Mouse (Mus musculus) cerebellum, adult 2 months (tissue): ENCODE results near the gene Ppp6r2. TPM values are rescaled to one million over a fixed set of nuclear protein-coding genes. Genes with fewer than 3 reads are reported as not detected.
A peak's percentile ranks its signal among the peaks of the same experiment; 100 is the strongest.

Source experiments
- DNase-seq, 2 experiments: peaks; one replicate each; pipeline ENCODE4 v3.0.0; 2021
- H3K27ac ChIP-seq: fragments of 200-500 bp; 2 replicates; pipeline ENCODE4 v1.5.1; 2012; ENCODE audit warnings: low read length, control low read depth, inconsistent platforms; ENCODE audit not compliant: insufficient read depth
- H3K27me3 ChIP-seq: fragments of 200-500 bp; 2 replicates; pipeline ENCODE4 v1.6.1; 2012; ENCODE audit warnings: inconsistent platforms, mild to moderate bottlenecking, low read length, moderate library complexity; ENCODE audit not compliant: control insufficient read depth, insufficient read depth
- H3K4me1 ChIP-seq: fragments of 200-500 bp; 2 replicates; pipeline ENCODE4 v1.6.1; 2011; ENCODE audit warnings: low read length; ENCODE audit not compliant: control insufficient read depth, insufficient read depth
- H3K4me3 ChIP-seq: fragments of 200-500 bp; replicated peaks from 2 replicates; pipeline ENCODE3; 2011; ENCODE audit warnings: mild to moderate bottlenecking, low read depth, low read length, control low read depth; ENCODE audit not compliant: insufficient read depth
- CTCF ChIP-seq: fragments of 200-500 bp; IDR thresholded peaks from 2 replicates; pipeline ENCODE4 v1.5.1; 2011; ENCODE audit warnings: low read depth, mild to moderate bottlenecking, control low read depth, low read length, moderate library complexity, borderline replicate concordance; ENCODE audit not compliant: insufficient read depth
- POLR2A ChIP-seq: fragments of 200-500 bp; IDR thresholded peaks from 2 replicates; pipeline ENCODE4 v1.6.1; 2011; ENCODE audit warnings: low read length, control low read depth, borderline replicate concordance; ENCODE audit not compliant: insufficient read depth
- WGBS: fragments of 180-500 bp; shearing (Covaris S2); methylation state at CpG from one replicate; pipeline ENCODE4 v1.1.7; 2018; 5-methylcytosine and 5-hydroxymethylcytosine counted together
- polyA plus RNA-seq: library from polyadenylated mRNA; depleted of rRNA; stranded (reverse); fragments of >200 nt; gene quantifications from 2 replicates; pipeline ENCODE4 v1.2.3, GENCODE M21; 2012

Gene Ppp6r2
- polyA plus RNA-seq, 1 experiment: 240 TPM

DNA sequence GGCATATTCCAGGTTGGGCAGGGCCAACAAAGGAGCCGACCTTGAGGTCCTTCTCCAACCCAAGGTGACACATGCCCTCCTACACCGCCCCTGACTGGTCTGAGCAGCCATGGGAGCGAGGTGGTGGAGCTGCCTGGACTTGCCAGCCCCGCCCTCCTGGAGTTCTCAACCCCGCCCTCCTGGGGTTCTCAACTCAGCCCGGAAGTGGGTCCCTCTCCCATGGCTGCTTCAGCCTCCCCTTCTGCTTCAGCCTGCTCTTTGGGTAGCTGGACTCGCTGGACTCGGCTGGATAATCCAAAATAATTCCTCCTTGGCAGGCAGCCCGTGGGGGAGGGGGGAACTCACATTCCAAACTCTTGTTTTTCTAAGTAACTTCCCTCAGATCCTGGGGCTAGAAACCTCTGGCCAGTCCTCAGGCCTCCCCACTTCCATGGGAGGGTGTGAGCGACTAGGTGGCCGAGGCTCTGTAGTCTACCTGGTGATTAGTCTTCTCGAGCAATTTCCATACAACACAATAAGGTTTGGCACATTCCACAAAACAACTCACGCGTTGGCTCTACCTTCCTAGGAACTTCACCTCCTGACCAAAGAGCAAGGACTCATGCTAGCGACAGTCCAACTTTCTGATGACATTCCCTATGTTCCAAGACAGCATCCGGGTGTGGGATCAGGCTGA is 32.3 kb upstream of the Ppp6r2 start:
- Histone ChIP-seq H3K4me1 (peaks cover 58% of the 10 kb centered on the region), H3K27me3 (no peaks in the 10 kb centered on the region), H3K4me3 (peak overlapping the region; percentile 81), H3K27ac (peak overlapping the region; percentile 93)
- TF ChIP-seq CTCF (no peak), POLR2A (no peak)
- WGBS: 2% methylated on average over 16 of the region's 16 CpGs
- DNase-seq: peak; percentile 69 to 74

DNA sequence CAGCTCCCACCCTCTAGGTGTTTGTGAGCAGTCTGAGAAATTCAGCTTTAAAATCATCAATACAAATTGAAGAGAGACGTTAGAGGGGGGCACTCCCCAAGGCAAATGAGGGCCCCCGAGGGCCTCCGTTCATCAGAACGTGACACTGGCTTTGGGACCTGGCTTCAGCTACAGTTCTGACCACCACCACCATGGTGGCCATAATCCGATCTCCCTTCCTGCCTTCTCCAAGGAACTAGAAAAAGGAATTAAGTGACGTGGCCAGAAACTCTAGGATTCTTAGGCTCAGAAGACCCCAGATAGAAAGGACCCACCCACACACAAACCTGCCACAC is 31.8 kb upstream of the Ppp6r2 start:
- H3K4me1 ChIP-seq: peaks cover 58% of the 10 kb centered on the region
- WGBS: 3% methylated on average over 6 of the region's 6 CpGs
- TF ChIP-seq CTCF: no peak
- TF ChIP-seq POLR2A: no peak
- no peak for DNase-seq
- H3K4me3 ChIP-seq: peak overlapping the region; percentile 81
- H3K27me3 ChIP-seq: no peaks in the 10 kb centered on the region
- peak overlapping the region; percentile 93 for H3K27ac ChIP-seq

DNA sequence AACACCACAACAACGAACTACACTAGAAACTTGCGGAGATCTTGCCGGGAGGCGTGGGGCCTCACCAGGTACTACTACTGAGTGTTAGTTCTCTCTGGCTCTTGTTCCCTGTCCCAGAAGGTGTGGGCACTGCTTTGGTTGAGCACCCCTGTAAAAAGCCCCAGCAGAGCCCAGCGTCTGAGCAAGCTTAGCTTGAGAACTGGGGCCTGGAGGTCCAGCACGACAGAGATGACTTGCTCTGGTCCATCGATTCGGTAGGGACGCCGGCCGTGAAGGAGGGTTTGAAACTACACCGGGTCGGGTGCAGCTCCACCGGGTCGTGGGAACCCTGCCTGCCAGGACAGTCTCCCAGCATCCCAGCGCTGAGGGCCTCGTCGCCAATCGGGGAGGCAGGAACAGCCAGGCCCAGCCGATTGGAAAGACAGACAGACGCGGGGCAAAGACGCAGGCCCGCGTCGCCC is 31.2 kb upstream of the Ppp6r2 start:
- peak overlapping the region; percentile 81 for H3K4me3 ChIP-seq
- peak in 1 of 2 experiments; percentile 73 for DNase-seq
- under 1% methylated on average over 26 of the region's 26 CpGs for WGBS

DNA sequence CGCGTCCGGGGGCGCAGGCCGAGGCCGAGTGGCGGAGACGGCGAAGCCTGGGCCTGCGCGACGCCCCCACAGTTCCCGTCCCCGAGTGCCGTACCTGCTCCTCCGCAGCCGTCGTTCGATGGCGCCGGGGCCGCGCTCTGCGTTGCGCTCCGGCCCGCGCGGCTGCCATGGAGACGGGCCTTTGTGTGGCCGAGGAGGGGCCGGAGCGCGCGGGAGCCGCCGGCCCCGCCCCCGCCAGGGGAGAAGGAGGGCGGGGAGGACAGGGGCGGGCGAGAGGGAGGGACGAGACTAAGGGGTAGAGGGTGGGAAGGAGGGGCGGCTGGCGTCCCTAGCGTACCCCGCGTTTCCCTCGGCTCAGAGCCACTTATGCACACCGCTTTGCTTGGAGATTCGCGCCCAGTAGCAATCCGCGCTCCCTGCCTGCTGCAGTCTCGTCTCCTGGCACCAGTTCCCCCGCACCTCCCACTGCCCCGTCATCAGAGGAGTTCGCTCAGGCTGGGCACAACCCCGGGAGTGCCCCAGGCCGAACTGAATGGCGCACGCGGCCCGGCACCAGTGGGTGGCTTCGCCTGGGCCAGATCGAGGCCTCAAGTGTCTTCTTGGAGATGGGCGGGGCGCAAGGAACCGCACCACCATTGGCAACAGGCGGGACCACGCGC is 30.7 kb upstream of the Ppp6r2 start, which contains the start of gene Plxnb2:
Gene Plxnb2, minus strand, starts transcription at position 218 of the 659 bp plus-strand sequence.
- Histone ChIP-seq H3K27me3 (no peaks in the 10 kb centered on the region), H3K4me3 (peak within 1 kb of the TSS; percentile 81), H3K27ac (peak within 1 kb of the TSS; percentile 93), H3K4me1 (peaks cover 52% of the 10 kb centered on the region)
- DNase-seq: peak; percentile 80 to 86
- under 1% methylated on average over 63 of the region's 72 CpGs for WGBS
- peak; percentile 56 for TF ChIP-seq POLR2A
- TF ChIP-seq CTCF: no peak

More for the DNA sequence above, 31.2 kb upstream of the Ppp6r2 start:
- TF ChIP-seq POLR2A: no peak
- TF ChIP-seq CTCF: no peak
- Histone ChIP-seq H3K27me3 (no peaks in the 10 kb centered on the region), H3K27ac (peak overlapping the region; percentile 93), H3K4me1 (peaks cover 58% of the 10 kb centered on the region)

DNA sequence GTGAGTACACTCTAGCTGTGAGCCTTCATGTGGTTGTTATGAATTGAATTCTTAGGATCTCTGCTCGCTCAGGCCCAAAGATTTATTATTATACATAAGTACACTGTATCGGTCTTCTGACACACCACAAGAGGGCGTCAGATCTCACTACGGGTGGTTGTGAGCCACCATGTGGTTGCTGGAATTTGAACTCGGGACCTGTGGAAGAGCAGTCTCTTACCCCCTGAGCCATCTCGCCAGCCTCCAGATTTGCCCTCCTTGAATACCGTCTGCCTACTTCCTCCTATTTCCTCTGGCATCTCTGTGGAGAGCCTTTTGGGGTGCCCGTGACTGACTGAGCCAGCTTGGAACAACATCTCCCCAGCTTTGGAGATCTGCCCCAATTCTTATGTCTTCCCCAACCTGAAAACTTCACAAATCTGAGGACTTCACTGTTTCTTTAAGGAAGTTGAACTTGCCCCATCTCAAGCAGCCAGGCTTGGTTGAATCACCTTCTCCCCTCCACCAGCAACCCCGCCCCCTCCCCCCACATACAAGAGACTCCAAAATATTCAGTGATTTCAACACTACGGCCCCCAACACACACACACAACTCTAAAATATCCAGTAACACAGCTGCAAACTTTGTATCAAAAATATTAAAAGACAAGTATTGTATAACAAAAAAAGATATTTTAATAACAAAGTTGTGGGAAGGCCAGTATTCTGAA is 29.6 kb upstream of the Ppp6r2 start:
- H3K4me3 ChIP-seq: no peak overlapping the region
- 35% methylated on average over 10 of the region's 10 CpGs for WGBS
- no peak overlapping the region for H3K27ac ChIP-seq
- peak; percentile 34 to 43 for DNase-seq
- H3K4me1 ChIP-seq: peaks cover 45% of the 10 kb centered on the region
- TF ChIP-seq CTCF (peak; percentile 22; the same call in 1 of the 2 replicates), POLR2A (no peak)
- H3K27me3 ChIP-seq: no peaks in the 10 kb centered on the region

DNA sequence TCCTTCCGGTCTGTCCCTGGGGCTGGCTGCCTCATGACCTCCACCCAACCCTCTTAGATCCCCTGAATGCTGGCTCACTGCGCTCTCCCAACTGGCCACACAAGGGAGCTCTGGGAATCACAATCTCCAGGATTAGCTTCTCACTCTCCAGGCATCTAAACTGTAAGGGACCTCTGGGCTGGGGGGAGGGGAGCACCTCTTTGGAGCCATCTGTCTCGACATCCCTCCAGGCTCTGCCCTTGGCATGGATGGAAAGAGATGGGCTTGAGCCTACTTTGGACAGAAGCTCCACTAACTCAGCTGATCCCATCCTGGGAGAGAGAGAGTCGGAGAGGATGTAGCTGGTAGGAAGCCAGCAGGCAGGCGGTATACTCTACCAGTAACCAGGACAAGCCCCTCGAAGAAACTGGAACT is 29.0 kb upstream of the Ppp6r2 start:
- TF ChIP-seq CTCF (peak; percentile 12; the same call in 1 of the 2 replicates), POLR2A (no peak)
- H3K27ac ChIP-seq: peak overlapping the region; percentile 27; the same call in 1 of the 2 replicates
- peaks cover 39% of the 10 kb centered on the region for H3K4me1 ChIP-seq
- no peaks in the 10 kb centered on the region for H3K27me3 ChIP-seq
- 7% methylated on average over 6 of the region's 6 CpGs for WGBS
- DNase-seq: peak; percentile 70 to 77
- no peak overlapping the region for H3K4me3 ChIP-seq

DNA sequence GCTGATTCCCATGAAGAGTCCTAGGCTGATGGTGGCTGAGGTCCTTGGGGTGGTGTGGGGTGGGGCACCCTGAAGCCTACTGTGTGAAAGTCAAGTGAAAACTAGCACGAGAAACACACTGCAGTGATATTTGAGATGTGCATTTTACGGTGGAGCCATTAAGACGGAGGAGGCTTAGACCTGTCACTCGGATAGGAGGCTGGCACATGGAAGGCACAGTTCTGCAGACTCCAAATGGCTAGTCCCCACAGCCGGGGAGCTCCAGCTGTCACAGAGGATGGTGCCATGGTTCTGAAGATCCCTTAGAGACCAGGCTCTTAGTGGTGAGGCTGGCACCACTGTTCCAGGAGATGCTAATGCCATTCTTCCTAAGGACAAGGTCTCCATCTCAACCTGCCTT is 28.5 kb upstream of the Ppp6r2 start:
- H3K27me3 ChIP-seq: no peaks in the 10 kb centered on the region
- no peak overlapping the region for H3K4me3 ChIP-seq
- 11% methylated on average over 5 of the region's 5 CpGs for WGBS
- TF ChIP-seq CTCF: no peak
- no peak for TF ChIP-seq POLR2A
- H3K4me1 ChIP-seq: peaks cover 34% of the 10 kb centered on the region; the same call in 1 of the 2 replicates
- peak in 1 of 2 experiments; percentile 43 for DNase-seq
- peak overlapping the region; percentile 27 for H3K27ac ChIP-seq
